Mouse (Mus musculus): ENCODE measurements around the gene Pgls.

- no peak for TF ChIP-seq CTCF (IDR thresholded peaks at IDR 0.05)
- no peak for TF ChIP-seq EP300 (IDR thresholded peaks at IDR 0.05)
These were observed 17.6 kb upstream of the Pgls start for GRCm38 (mm10) chr8:71574426-71574825.
